Mouse (Mus musculus) left cerebral cortex, postnatal 10 days (tissue): ENCODE measurements around the gene Otub2. TPM values are rescaled to one million over a fixed set of nuclear protein-coding genes. Genes with fewer than 3 reads are reported as not detected.

Experiments used
- DNase-seq, 2 experiments: peaks; one replicate each; pipeline ENCODE4 v3.0.0; 2021 to 2022; ENCODE audit warnings: low spot score in 2 of 2, mixed read lengths in 1 of 2; ENCODE audit errors: extremely low spot score in 1 of 2
- intact Hi-C: fragments of 180-260 bp; cut with DNase I; formaldehyde crosslinking; loops from one replicate; pipeline ENCODE4 v1.15.1; 2025
- total RNA-seq, 2 experiments: library from RNA; stranded (reverse); gene quantifications; 2 replicates each; pipeline ENCODE4 v1.2.3; 2021

Gene Otub2
- total RNA-seq, 2 experiments from 2014 or later, result 20.6 to 23.2 TPM

DNA sequence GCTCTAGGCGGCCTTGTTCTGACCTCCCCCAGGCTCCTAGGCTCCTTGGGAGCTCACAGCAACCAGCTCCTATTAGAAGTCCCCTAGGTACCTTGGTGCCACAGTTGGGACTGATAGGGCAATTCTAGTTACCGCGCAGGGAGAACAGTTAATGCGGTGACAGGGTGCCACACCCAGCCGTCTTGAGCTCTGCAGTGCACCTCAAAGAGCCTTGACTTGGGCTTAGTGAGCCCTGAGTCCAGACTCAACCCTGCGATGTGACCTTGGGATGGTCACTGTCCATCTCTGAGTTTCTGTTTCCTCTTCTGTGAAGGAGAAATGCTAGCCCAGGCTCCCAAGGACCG is 20.2 kb upstream of the Otub2 start:
- no peak for DNase-seq
- intact Hi-C loops, result no loop called here

DNA sequence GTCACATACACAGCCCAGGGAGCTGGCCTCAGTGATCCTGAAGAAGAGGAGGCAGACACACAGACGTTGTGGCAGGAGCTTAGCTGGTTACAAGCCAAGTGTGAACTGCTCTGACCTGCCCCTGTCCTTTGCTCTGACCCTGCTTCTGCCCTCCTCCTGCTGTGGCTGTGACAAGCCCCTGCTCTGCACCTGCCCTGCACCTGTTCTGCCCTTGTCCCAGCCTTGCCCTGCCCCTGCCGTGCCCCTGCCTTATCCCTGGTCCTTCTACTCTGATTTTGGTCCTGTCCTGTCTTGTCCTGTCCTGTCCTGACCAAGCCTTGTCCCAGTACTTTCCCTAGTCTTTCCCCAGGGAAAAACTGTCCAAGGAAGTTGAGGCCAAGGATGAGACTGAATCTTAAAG is 19.7 kb upstream of the Otub2 start:
- intact Hi-C loops, result no loop called here

GRCm38 (mm10) chr12:103370861-103371260 is 17.6 kb upstream of the Otub2 start:
- DNase-seq, result no peak
- intact Hi-C loops, result no loop called here

More for the DNA sequence above, 19.7 kb upstream of the Otub2 start:
- no peak for DNase-seq

DNA sequence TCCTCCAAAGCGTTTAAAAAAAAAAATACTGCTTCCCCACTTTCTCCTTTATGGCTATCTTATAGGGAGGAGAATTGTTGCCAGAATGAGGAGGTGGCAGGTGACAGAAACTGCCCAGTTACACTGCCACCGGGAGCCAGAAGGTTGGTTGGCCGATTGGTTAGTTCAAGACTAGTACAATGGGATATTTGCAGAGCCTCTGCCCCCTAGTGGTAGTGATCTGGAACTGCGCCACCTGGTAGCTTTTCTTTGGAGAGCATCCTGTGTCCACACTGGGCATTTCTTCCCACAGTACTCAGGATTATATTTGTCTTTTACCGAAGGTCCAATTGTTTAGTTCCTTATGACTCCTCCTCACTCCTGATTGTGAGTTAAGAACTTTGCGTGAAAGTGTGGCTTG is 16.8 kb upstream of the Otub2 start:
- DNase-seq, result no peak
- intact Hi-C loops, result no loop called here

GRCm38 (mm10) chr12:103373530-103374236 is 14.8 kb upstream of the Otub2 start:
- DNase-seq, result no peak
- intact Hi-C loops, result no loop called here

DNA sequence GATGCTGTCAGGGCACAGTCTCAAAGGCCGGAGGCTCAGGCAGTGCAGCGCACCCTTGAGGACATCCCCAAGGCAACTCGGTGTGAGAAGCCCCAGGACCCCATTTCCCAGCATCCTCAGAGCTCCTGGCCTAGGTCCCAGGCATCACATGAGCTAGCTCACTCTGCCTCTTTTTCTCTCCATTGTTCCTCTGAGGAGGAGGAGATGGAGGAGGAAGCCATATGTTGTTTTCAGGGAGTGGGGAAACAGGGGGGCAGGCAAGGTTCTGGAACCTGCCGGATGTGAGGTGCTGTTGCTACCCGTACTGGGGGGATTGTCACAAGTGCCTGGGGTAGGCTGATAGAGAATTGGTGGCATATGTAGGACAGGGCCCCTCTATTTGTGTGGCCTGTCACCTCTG is 12.4 kb upstream of the Otub2 start:
- intact Hi-C loops, result no loop called here
- peak; percentile 42 to 62 for DNase-seq

GRCm38 (mm10) chr12:103376774-103377173 is 11.7 kb upstream of the Otub2 start:
- intact Hi-C loops, result no loop called here
- DNase-seq, result no peak

GRCm38 (mm10) chr12:103380226-103380625 is 8.3 kb upstream of the Otub2 start:
- no peak for DNase-seq
- intact Hi-C loops, result no loop called here

DNA sequence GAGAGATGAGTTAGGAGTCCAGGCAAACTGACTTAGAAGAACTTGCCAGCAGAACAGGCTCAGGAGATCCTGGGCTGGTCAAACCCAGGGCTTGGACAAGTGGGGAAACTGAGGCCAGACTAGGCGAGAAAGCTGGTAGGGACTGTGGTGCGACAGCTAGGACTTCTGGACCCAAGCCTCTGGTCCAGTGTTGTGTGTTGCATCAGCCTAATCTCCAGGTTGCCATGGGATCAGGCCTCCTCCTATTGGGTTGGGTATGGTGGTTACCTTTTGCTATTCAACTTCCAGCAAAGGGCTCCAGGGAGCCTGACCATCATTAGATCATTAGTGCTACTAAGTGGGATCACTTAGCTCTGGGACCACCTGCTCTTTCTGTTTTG is 856 bp downstream of the Otub2 start:
- DNase-seq, result no peak
- intact Hi-C loops, result no loop called here

GRCm38 (mm10) chr12:103389982-103390381 is 1.5 kb downstream of the Otub2 start:
- no peak for DNase-seq
- intact Hi-C loops, result no loop called here

- intact Hi-C loops, result no loop called here
- DNase-seq, result peak in 1 of 2 experiments; percentile 38
Measured at GRCm38 (mm10) chr12:103391098-103391497, 2.6 kb downstream of the Otub2 start.

GRCm38 (mm10) chr12:103393528-103393927 is 5.0 kb downstream of the Otub2 start:
- intact Hi-C loops, result no loop called here
- DNase-seq, result no peak

DNA sequence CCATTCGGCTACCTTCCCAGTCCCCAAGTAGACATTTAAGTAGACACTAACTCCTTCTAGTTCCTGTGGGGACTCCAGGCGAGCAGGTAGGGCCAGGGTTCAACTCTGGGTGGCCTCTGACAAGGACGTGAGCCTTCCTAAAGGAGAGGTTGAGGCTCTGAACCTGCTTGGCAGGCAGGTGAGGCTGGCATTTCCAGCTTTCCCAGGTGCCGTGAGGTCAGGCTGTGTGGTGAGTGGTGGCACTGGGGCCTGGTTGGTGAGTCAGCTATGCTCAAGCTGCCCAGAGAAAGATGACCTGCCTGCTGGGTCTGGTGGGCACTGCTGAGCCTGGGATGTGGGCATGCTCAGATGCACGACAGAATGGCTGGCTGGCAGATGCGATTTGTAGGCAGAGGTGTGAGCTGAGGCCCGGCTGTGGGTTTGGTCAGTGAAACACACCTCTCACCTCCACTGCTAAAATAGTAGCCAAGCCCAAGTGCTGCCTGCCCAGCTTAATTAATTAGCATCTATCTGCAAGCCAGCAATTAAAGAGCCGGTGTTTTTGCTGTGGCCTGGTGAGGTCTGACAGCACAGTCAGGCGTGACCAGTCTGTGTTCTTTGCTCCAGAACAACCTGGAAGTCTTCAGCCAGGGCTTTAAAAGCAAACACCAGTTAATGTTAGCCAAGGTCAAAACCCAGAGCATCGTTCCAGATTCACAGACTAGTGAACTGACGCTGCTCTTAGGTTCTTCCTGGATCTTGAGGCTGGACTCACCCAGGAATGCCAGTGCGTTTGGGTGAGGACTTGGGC is 7.2 kb downstream of the Otub2 start:
- no peak for DNase-seq
- intact Hi-C loops, result no loop called here

DNA sequence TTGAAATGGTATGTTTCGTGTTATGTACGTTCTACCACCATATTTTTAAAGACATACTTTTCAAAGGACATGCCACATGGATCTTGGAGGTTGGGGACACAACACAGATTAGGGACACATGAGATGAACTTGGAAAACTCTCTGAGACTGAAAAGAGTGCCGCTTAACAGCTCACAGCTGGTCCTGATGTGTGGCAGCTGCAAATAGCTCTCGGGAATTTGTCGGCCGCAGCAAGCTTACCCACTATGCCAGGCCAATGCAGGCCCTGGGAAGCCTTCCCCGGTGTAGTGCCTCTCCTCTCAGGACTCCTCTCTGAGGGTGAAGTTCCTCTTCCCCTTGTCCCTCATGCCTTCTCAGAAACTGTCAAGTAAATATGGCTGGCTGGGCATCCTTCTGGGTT is 8.3 kb downstream of the Otub2 start:
- DNase-seq, result no peak
- intact Hi-C loops, result no loop called here

DNA sequence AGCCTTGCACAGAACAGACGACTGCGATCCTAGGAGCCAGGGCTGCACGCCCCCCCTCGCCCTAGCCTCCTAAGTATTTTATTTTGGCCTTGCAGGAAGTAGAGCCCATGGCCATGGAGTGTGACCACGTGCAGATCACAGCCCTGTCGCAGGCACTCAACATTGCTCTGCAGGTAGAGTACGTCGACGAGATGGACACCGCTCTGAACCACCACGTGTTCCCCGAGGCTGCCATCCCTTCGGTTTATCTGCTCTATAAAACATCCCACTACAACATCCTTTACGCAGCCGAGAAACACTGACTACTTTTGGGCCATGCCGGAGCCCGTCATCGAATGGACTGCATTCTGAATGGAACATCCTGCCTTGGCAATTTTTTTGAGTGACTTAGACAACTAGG is 15.6 kb downstream of the Otub2 start:
- no peak for DNase-seq
- intact Hi-C loops, result no loop called here

DNA sequence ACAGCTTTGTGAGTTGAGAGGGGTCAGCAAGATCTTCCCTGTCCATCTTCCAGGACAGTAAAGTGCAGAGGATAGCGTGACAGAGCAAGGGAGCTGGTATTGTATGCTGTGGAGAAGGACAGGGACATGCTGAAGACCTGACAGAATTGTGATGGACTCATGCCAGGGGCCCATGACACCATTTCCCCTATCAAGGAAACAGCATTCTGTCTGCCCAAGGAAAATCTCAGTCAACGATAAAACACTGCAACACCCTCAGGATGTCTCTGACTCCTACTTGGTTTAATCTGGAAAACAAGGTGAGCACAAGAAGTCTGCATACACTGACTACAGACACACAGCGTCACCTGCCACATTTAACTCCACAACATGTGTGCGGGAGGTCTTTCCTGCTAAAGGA is 19.2 kb downstream of the Otub2 start, which contains the start of gene 9330161L09Rik:
TSS of gene 9330161L09Rik (minus strand) at position 101 of the 400 bp plus-strand sequence.
- intact Hi-C loops, result no loop called here
- DNase-seq, result peak in 1 of 2 experiments; percentile 17

DNA sequence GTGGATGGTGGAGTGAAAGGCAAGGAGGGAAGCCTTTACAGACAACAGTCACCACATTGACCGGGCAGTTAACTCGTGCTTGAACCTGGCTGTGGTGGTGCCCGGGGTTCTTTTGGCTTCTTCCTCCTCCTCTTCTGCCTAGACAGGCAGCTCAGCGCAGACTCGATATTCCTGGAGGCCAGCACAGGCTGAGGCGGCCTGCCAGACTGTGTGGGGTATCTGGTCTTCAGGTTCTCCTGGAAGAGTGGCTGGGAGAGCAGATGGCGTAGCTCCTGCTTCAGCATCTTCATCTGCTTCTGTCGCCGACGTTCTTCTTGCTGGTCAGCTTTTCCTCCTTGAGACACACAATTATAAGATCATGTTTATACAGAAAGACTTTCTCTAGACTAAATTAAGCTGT is 19.7 kb downstream of the Otub2 start:
- DNase-seq, result no peak
- intact Hi-C loops, result no loop called here

- intact Hi-C loops, result no loop called here
- no peak for DNase-seq
Measured at GRCm38 (mm10) chr12:103425016-103425728, 36.7 kb downstream of the Otub2 start.

GRCm38 (mm10) chr12:103425729-103426470 is 37.4 kb downstream of the Otub2 start, which contains the start of gene Ddx24:
Ddx24 (minus strand) TSS chr12:103425830.
- intact Hi-C loops, result loop anchor here (1.0 kb wide), 1 partner anchor 66 kb away; no protein-coding TSS in a partner anchor
- DNase-seq, result peak; percentile 98
